Mouse (Mus musculus) stomach, embryonic 15.5 days (tissue): ENCODE data around the gene Lman1l. TPM values are rescaled to one million over a fixed set of nuclear protein-coding genes. Genes with fewer than 3 reads are reported as not detected.

ENCODE experiments used
- ATAC-seq: fragments of 200-750 bp; cut with Nextera tagmentation; 2 replicates; pipeline ENCODE4 v1.8.0; 2017; ENCODE audit warnings: low read depth, moderate number of reproducible peaks, moderate TSS enrichment; ENCODE audit not compliant: insufficient read depth, low FRiP score
- H3K27ac ChIP-seq: fragments of 300-500 bp; sonication (generic); 2 replicates; pipeline ENCODE4 v1.5.1; 2015; ENCODE audit warnings: mild to moderate bottlenecking, inconsistent platforms
- H3K27me3 ChIP-seq: fragments of 300-500 bp; sonication (generic); replicated peaks from 2 replicates; pipeline ENCODE4 v1.6.1; 2015; ENCODE audit warnings: inconsistent platforms
- H3K36me3 ChIP-seq: fragments of 300-500 bp; sonication (generic); 2 replicates; pipeline ENCODE4 v1.6.1; 2015; ENCODE audit warnings: inconsistent platforms
- H3K4me1 ChIP-seq: fragments of 300-500 bp; sonication (generic); 2 replicates; pipeline ENCODE4 v1.6.1; 2015; ENCODE audit warnings: inconsistent platforms
- H3K4me2 ChIP-seq: fragments of 300-500 bp; sonication (generic); 2 replicates; pipeline ENCODE4 v1.6.1; 2015; ENCODE audit warnings: mild to moderate bottlenecking, inconsistent platforms
- H3K4me3 ChIP-seq: fragments of 300-500 bp; sonication (generic); replicated peaks from 2 replicates; pipeline ENCODE4 v1.5.1; 2015; ENCODE audit warnings: inconsistent platforms
- H3K9ac ChIP-seq: fragments of 300-500 bp; sonication (generic); 2 replicates; pipeline ENCODE4 v1.6.1; 2015; ENCODE audit warnings: inconsistent platforms
- H3K9me3 ChIP-seq: fragments of 300-500 bp; sonication (generic); 2 replicates; pipeline ENCODE4 v1.6.1; 2016; ENCODE audit warnings: inconsistent platforms
- WGBS: fragments of 180-500 bp; shearing (Covaris S2); methylation state at CpG from one replicate; pipeline ENCODE4 v1.1.7; 2015; 5-methylcytosine and 5-hydroxymethylcytosine counted together
- polyA plus RNA-seq: library from polyadenylated mRNA; unstranded; fragments of >200 nt; fragmentation: Nextera tagmentation; extraction: Ambion mirVana; gene quantifications from 2 replicates; pipeline ENCODE4 v1.2.1, GENCODE M21; 2015

The Lman1l gene
- polyA plus RNA-seq, 1 experiment from 2014 or later: not detected

GRCm38 (mm10) chr9:57644944-57645893 lies 24.6 kb upstream of the Lman1l start:
- no peaks in the 10 kb centered on the region for H3K9me3 ChIP-seq
- peak overlapping the region; percentile 95 for H3K9ac ChIP-seq
- peak overlapping the region; percentile 83 for H3K4me2 ChIP-seq
- H3K4me3 ChIP-seq: peak overlapping the region; percentile 93
- ATAC-seq: peak; percentile 80
- no peaks in the 10 kb centered on the region for H3K27me3 ChIP-seq
- H3K27ac ChIP-seq: peak overlapping the region; percentile 98
- H3K36me3 ChIP-seq: 0 out of 2 replicates have a peak, but pooled peaks cover 7% of the 10 kb centered on the region
- WGBS: 0% methylated on average over 84 of the region's 85 CpGs
- H3K4me1 ChIP-seq: peaks cover 55% of the 10 kb centered on the region

- ATAC-seq: no peak
- 0 out of 2 replicates have a peak, but pooled peaks cover 7% of the 10 kb centered on the region for H3K36me3 ChIP-seq
- H3K27ac ChIP-seq: peak overlapping the region; percentile 98
- peaks cover 63% of the 10 kb centered on the region for H3K4me1 ChIP-seq
- no peaks in the 10 kb centered on the region for H3K27me3 ChIP-seq
- H3K9ac ChIP-seq: peak overlapping the region; percentile 95
- no peaks in the 10 kb centered on the region for H3K9me3 ChIP-seq
- peak overlapping the region; percentile 93 for H3K4me3 ChIP-seq
- peak overlapping the region; percentile 83 for H3K4me2 ChIP-seq
- WGBS: under 1% methylated on average over 18 of the region's 18 CpGs
Observed at GRCm38 (mm10) chr9:57644442-57644943, 23.9 kb upstream of the Lman1l start.

- peak overlapping the region; percentile 40; the same call in 1 of the 2 replicates for H3K27ac ChIP-seq
- H3K27me3 ChIP-seq: no peaks in the 10 kb centered on the region
- H3K9ac ChIP-seq: peak overlapping the region; percentile 16; the same call in 1 of the 2 replicates
- peak overlapping the region; percentile 83 for H3K4me2 ChIP-seq
- H3K36me3 ChIP-seq: 0 out of 2 replicates have a peak, but pooled peaks cover 7% of the 10 kb centered on the region
- H3K4me1 ChIP-seq: peaks cover 69% of the 10 kb centered on the region
- no peaks in the 10 kb centered on the region for H3K9me3 ChIP-seq
- H3K4me3 ChIP-seq: peak overlapping the region; percentile 93
- 33% methylated on average over 7 of the region's 7 CpGs for WGBS
- no peak for ATAC-seq
Observed at GRCm38 (mm10) chr9:57643856-57644180, 23.2 kb upstream of the Lman1l start.

- Histone ChIP-seq H3K9me3 (no peaks in the 10 kb centered on the region), H3K4me1 (peaks cover 74% of the 10 kb centered on the region), H3K27ac (peak overlapping the region; percentile 40; the same call in 1 of the 2 replicates), H3K9ac (peak overlapping the region; percentile 16; the same call in 1 of the 2 replicates), H3K36me3 (0 out of 2 replicates have a peak, but pooled peaks cover 7% of the 10 kb centered on the region), H3K4me2 (peak overlapping the region; percentile 83), H3K27me3 (no peaks in the 10 kb centered on the region), H3K4me3 (peak overlapping the region; percentile 93)
- no peak for ATAC-seq
- 63% methylated on average over 9 of the region's 9 CpGs for WGBS
Observed at GRCm38 (mm10) chr9:57643169-57643855, 22.7 kb upstream of the Lman1l start.

- Histone ChIP-seq H3K9me3 (no peaks in the 10 kb centered on the region), H3K27ac (peak overlapping the region; percentile 92; the same call in 1 of the 2 replicates), H3K9ac (no peak overlapping the region), H3K4me1 (peaks cover 83% of the 10 kb centered on the region), H3K4me3 (no peak overlapping the region), H3K4me2 (0 out of 2 replicates have a peak overlapping the region, but pooled peaks have one; percentile 83), H3K27me3 (no peaks in the 10 kb centered on the region), H3K36me3 (0 out of 2 replicates have a peak, but pooled peaks cover 7% of the 10 kb centered on the region)
- 82% methylated on average over 13 of the region's 13 CpGs for WGBS
- no peak for ATAC-seq
Observed at GRCm38 (mm10) chr9:57641775-57642550, 21.4 kb upstream of the Lman1l start.

- ATAC-seq: no peak
- WGBS: 81% methylated on average over 1 of the region's 1 CpGs
- Histone ChIP-seq H3K36me3 (0 out of 2 replicates have a peak, but pooled peaks cover 7% of the 10 kb centered on the region), H3K27me3 (no peaks in the 10 kb centered on the region), H3K27ac (peak overlapping the region; percentile 92), H3K4me2 (peak overlapping the region; percentile 63), H3K4me3 (peak overlapping the region; percentile 14), H3K9ac (no peak overlapping the region), H3K9me3 (no peaks in the 10 kb centered on the region), H3K4me1 (peaks cover 79% of the 10 kb centered on the region)
Observed at GRCm38 (mm10) chr9:57641022-57641421, 20.4 kb upstream of the Lman1l start.

- peaks cover 77% of the 10 kb centered on the region for H3K4me1 ChIP-seq
- no peaks in the 10 kb centered on the region for H3K9me3 ChIP-seq
- WGBS: 12% methylated on average over 15 of the region's 15 CpGs
- H3K4me2 ChIP-seq: peak overlapping the region; percentile 63
- H3K36me3 ChIP-seq: 0 out of 2 replicates have a peak, but pooled peaks cover 7% of the 10 kb centered on the region
- no peaks in the 10 kb centered on the region for H3K27me3 ChIP-seq
- ATAC-seq: peak; percentile 60
- peak overlapping the region; percentile 92 for H3K27ac ChIP-seq
- 0 out of 2 replicates have a peak overlapping the region, but pooled peaks have one; percentile 32 for H3K9ac ChIP-seq
- peak overlapping the region; percentile 14 for H3K4me3 ChIP-seq
Observed at GRCm38 (mm10) chr9:57640384-57640783, 19.8 kb upstream of the Lman1l start.

GRCm38 (mm10) chr9:57639661-57640328 lies 19.2 kb upstream of the Lman1l start:
- Histone ChIP-seq H3K9ac (no peak overlapping the region), H3K9me3 (no peaks in the 10 kb centered on the region), H3K36me3 (0 out of 2 replicates have a peak, but pooled peaks cover 7% of the 10 kb centered on the region), H3K4me2 (peak overlapping the region; percentile 63), H3K27me3 (no peaks in the 10 kb centered on the region), H3K27ac (peak overlapping the region; percentile 92), H3K4me3 (peak overlapping the region; percentile 14), H3K4me1 (peaks cover 77% of the 10 kb centered on the region)
- 62% methylated on average over 5 of the region's 5 CpGs for WGBS
- ATAC-seq: no peak

- no peak overlapping the region; the same call in 1 of the 2 replicates for H3K4me3 ChIP-seq
- H3K4me2 ChIP-seq: peak overlapping the region; percentile 63
- 31% methylated on average over 8 of the region's 8 CpGs for WGBS
- no peak overlapping the region for H3K9ac ChIP-seq
- peaks cover 72% of the 10 kb centered on the region for H3K4me1 ChIP-seq
- H3K27me3 ChIP-seq: no peaks in the 10 kb centered on the region
- no peaks in the 10 kb centered on the region for H3K9me3 ChIP-seq
- H3K36me3 ChIP-seq: 0 out of 2 replicates have a peak, but pooled peaks cover 7% of the 10 kb centered on the region
- peak; percentile 84 for ATAC-seq
- peak overlapping the region; percentile 92 for H3K27ac ChIP-seq
Observed at GRCm38 (mm10) chr9:57638651-57639459, 18.3 kb upstream of the Lman1l start.
